Mouse (Mus musculus) brain, embryonic 18.5 days (tissue): ENCODE measurements around the gene Rtbdn.
"Not testable (repeated sequence)": the region's sequence is repeated elsewhere in the genome, so short reads cannot be mapped to it uniquely, and the experiment has no call there.

Source experiments
- DNase-seq: peaks from one replicate; pipeline ENCODE4 v3.0.0-alpha.2; 2012; ENCODE audit warnings: low read depth, low spot score

Gene Rtbdn

DNA sequence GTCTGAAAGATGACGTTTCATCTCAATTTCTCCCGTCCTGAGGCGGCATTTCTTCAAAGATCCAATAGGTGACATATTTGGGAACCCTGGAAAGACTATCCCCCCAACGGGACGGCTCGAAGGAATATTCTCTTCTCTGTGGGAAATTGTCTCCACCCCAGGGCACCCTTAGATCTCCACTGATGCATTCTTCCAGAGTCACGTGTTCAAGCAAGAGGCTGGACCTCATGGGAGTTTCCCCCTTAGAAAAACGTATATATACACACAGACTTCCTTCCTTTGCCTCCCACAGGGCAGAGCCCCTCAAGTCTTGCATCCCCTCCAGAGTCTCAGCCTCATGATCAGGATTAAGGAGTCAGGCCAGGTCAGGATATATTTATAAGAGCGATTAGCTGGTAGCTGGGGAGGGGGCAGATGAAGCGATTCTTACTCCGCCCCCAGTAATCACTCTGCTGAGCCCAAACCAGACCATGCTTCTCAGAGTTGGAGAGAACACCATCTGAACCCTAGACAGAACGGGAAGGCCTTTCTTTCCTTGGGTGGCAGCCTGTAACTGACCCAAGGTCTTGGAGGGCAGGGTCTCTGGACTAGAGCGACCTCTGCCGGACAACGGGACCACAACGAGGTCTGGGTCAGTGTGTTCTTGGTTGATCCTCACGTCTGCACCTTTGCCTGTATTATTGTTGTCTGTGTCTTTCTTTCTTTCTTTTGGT, at the start of gene Rtbdn:
TSS of gene Rtbdn (plus strand) at position 464 of the 713 bp plus-strand sequence.
- no peak for DNase-seq

DNA sequence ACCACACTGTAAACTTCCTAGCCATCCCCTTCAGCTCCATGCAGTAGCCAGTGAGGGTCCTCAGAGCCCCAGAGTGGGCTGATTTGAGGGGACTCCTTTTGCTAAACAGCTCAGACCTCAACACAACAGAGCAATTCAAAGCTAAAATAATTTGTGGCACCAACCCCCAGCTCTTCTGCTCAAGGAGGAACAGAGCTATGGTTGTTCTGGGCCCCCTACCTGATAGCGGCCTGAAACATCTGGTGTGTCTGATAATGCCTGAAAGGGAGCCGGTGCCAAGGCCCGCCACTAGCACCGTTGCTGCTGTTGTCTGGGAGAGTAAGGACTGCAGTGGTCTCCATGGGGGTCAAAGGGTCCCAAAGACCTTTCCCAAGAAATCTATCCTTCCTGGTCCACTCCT, 45.7 kb upstream of the Rtbdn start:
- DNase-seq: no peak

DNA sequence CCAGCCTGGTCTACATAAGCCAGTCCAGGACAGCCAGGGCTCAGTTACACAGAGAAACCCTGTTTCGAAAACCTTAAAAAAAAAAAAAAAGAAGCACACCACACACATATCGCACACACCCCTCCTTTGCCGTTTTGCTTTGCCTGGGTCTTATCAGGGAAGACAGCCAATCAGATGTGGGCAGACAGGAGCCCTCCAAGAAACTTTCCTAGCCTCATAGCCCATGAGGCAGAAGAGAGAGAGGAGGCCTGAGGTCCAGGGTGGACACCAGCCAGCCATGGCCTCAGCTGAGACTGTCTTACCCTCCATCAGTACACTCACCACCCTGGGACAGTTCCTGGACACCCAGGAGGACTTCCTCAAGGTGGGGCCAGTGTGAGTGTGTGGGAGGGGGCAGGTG, 45.0 kb upstream of the Rtbdn start, which contains the start of gene Klf1:
TSS of gene Klf1 (plus strand) at position 177 of the 400 bp plus-strand sequence.
- no peak for DNase-seq

DNA sequence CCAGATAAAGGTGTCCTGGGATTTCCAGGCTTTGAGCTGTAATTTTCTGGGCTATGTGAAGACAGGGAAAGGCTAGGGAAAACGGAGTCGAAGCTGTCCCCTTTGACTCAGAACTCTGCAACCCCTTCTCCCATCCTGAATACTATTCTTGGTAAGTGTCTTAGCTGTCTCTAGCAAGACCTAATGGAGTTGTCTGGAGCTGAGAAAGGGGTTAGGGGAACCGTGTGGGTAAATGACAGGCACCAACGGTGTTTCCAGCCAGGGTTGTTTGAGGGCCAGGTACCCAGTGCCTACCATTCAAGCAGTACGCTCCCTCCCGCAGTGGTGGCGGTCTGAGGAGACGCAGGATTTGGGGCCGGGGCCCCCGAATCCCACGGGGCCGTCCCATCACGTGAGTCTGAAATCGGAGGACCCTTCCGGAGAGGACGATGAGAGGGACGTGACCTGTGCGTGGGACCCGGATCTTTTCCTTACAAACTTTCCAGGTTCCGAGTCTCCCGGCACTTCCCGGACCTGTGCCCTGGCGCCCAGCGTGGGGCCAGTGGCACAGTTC, 44.3 kb upstream of the Rtbdn start:
- no peak for DNase-seq

DNA sequence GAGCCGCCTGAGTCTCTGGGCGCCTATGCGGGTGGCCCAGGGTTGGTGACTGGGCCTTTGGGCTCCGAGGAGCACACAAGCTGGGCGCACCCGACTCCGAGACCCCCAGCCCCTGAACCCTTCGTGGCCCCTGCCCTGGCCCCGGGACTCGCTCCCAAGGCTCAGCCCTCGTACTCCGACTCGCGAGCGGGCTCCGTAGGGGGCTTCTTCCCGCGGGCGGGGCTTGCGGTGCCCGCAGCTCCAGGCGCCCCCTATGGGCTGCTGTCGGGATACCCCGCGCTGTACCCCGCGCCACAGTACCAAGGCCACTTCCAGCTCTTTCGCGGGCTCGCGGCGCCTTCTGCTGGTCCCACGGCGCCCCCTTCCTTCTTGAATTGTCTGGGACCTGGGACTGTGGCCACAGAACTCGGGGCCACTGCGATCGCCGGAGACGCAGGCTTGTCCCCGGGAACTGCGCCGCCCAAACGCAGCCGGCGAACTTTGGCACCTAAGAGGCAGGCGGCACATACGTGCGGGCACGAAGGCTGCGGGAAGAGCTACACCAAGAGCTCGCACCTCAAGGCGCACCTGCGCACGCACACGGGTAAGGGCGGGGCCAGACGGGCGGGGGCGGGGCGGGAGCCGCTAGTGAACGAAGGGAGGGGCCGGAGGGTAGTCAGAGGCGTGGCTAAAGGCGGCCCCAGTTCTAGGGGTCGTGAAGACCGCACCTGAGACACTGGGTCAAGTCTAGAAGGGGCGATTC, 43.7 kb upstream of the Rtbdn start:
- peak; percentile 47 for DNase-seq

DNA sequence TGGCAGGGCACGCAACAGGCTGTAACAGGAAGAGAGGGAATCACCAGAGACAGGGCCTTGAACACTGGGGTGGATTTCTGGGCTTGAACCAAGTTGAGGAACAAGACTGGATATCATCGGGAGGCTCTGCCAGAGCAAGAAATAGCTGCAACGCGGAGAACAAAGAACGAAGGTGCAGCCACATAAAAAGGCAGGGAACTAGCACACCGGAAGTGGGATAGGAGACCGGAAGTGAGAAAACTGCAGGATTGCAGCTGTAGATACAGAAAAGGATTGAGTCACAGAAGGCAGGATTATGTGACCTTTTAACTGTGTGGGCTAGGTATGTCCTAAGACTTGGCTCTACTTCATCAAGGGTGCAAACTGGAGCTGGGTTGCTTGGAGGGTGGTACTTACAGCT, 42.4 kb upstream of the Rtbdn start:
- DNase-seq: no peak

DNA sequence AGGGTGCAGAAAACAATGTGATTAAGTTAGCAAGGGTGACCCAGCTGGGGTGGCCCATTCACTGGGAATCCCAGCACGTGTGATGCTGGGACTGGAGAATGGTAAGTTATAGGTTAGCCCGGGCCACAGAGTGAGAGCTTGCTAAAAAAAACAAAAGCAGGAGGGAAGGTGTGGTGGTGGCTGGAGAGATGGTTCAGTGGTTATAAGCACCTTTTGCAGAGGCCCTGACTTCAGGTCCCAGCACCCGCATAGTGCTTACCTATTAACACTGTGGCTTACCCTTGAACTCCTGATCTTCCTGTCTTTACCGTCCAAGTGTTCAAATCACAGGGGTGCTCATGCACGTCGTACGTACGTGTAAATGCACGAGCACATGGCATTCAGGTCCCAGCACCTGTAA, 39.8 kb upstream of the Rtbdn start:
- DNase-seq: no peak

DNA sequence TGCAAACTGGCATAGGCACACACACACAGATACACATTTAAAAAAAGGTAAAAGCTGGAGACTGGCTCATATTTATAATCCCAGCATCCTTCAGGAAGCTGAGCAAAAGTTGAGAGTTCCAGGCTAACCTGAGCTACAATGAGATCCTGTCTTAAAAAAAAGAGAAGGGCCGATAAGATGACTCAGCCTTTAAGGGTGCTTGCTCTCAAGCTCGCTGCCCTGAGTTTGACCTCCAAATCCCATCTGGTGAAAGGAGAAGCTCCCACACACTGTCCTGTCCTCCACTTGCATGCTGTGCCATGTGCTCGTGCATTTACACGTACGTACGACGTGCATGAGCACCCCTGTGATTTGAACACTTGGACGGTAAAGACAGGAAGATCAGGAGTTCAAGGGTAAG, 39.3 kb upstream of the Rtbdn start:
- no peak for DNase-seq

DNA sequence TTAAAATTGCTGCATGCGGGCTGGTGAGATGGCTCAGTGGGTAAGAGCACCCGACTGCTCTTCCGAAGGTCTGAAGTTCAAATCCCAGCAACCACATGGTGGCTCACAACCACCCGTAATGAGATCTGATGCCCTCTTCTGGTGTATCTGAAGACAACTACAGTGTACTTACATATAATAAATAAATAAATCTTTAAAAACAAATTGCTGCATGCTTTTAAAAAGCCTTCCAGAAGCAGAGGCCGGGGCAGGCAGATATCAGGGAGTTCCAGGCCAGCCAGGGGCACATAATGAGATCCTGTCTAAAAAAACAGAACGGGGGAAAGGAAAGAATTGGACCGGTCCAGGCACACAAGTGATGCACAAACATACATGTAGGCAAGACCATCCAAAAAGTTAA, 38.8 kb upstream of the Rtbdn start:
- not testable (repeated sequence) for DNase-seq

DNA sequence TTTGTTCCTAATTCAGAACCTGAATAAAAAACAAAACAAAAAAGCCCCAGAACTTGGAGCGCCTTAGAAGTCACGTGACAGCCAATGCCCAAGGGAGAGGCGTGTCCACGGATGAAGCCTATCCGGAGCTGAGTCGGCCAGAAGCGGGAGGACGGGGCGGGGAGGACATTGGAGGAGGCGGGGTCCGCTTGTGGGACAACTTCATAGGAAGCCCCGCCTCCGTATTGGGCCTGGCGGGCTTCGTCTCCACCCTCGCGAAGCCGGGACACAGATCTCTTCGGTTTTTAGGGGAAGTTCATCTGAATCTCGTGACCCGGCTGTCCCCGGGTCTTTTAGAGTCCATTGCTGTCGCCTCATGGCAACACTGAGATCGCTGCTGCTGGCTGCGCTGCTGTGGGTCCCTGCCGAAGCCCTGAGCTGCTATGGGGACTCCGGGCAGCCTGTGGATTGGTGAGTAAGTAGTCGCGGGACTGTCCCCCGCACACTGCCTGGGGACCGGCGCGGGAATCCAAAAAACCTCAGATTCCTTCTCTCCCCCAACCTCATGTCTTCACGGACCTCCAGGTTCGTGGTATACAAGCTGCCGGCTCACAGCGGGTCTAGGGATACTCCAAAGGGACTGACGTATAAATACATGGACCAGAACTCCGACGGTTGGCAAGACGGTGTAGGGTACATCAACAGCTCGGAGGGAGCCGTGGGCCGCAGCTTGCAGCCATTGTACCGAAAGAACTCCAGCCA, 38.2 kb upstream of the Rtbdn start, which contains the start of gene Dnase2a:
TSS of gene Dnase2a (plus strand) at position 140 of the 741 bp plus-strand sequence.
- DNase-seq: peak; percentile 57

DNA sequence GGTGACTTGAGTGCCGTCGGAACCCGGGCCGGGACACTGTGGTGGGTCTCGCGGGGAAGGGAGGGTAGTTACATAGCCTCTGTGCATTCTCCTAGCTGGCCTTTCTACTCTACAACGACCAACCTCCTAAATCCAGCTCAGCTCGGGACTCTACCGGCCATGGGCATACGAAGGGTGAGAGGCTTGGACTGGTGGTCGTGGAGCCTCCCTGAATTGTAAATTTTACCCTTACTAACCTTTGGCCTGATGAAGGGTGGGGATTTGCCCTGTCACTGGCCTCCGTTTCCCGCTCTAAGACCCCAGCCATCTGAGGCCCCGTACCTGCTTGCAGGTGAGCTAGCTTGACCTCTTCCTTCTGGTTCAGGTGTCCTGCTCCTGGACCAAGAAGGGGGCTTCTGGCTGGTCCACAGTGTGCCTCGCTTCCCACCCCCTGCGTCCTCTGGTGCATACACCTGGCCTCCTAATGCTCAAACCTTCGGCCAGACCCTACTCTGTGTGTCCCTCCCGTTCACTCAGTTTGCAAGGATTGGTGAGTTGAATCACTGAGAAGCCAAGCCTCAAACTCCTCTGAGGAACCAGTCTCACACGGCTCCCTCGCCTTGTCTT, 37.5 kb upstream of the Rtbdn start:
- DNase-seq: no peak

DNA sequence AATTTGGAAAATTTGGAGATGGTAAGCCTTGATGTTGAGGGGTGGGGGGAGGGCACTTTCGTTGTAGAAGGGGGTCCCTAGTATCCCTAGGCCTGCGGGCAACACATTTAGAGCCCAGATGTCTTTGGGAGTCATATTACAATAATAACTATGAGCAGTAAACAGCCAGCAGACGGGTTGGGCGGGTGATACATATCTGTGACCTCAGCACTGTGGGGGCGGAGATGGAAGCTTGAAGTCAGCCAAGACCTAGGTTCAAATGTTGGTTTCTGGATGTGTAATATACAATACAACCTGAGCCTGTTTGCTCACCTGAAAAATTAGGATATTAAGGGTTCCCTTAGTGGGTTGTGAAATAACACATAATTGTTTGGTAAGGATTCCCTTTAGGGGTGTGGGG, 36.8 kb upstream of the Rtbdn start:
- no peak for DNase-seq

DNA sequence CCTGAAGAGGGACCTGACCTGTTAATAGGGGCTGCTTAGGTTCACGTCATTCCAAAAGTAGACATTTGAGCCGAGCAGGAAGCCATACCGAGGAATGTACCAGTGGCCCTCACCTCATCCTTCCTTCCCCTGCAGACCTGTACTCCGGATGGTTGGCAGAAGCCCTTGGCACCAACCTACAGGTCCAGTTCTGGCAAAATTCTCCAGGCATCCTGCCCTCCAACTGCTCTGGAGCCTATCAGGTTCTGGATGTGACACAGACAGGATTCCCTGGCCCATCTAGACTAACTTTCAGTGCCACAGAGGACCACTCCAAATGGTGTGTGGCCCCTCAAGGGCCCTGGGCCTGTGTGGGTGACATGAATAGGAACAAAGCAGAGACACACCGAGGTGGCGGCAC, 36.2 kb upstream of the Rtbdn start:
- no peak for DNase-seq

DNA sequence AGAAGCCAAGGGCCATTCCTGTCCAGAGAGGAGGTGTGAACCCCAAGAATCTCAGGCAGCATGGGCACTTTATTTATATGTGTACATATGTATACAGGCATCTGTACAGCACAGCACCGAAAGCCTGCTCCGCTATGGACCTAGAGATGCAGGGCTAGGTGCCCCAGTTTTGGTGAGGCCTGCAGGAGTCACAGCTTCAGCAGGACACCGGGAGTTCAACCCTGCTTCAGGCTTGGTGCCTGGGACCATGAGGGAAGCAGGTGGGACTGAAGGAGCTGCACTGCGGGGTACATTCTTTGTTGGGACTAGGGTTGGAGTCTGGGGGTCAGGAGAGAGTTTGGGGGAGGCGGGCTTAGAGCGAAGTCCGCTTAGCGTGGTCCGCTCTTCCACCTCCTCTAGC, 34.9 kb upstream of the Rtbdn start:
- DNase-seq: no peak

DNA sequence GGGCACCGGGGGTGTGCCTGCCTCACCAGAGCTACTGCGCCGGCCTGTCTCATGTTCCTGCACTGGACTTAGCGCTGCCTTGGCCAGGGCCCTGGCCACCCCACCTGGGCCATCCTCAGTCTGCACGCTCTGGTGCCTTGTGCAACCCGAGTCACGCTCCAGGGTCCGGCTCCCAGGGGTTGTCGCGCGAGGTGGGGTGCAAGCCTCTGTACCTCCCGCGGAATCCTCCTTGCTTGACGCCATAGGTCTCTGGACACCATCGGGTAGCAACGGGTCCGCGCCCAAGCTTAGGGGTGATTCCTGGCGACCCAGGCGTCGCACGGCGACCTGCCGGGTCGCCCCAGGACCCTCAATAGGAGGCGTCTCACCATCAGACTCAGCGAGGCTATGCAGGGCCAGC, 34.4 kb upstream of the Rtbdn start:
- no peak for DNase-seq

DNA sequence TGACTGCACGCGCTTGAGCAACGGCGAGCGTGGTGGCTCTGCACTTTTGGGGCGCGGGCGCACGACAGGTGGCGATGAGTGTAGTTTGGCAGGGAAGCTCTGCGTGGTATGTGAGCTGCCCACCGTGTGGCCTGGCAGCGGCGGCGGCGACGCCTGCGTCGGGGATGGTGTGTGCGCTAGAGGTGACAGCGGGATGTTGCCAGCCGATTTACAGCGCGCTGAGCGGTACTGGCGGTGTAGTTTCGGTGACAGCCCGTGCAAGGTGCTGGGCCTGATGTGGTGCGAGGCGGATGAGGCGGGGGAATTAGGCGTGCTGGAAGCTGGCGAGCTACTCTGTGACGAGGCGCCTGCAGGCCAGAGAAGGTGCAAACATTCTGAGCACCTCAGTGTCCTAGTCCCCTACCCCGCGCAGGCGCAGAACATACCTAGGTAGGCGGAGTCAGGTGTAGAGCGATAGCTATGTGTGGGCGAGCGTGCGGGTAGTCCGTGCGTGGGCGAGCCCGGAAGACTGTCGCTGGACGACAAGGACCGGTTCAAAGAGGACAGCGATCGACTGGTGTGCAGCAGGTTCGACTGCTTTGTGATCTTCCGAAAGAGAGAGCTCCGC, 33.8 kb upstream of the Rtbdn start:
- DNase-seq: no peak

DNA sequence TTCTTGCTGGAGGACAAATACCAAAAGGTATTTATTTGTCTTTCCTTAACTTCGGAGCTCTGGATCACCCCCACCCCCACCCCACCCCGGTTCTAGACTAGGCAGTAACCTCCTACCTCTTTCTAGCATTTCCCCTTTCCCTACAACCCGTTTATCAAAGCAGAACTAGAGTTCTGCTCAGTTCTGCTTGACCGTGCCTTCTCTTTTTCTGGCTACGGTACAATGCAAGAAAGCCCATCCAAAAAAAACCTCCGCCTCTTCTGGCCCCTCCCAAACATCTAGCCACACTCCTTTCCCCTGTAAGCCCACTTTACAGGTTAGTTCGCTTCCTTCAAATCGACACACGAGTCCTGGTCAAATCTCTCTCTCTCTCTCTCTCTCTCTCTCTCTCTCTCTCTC, 33.3 kb upstream of the Rtbdn start:
- no peak for DNase-seq

DNA sequence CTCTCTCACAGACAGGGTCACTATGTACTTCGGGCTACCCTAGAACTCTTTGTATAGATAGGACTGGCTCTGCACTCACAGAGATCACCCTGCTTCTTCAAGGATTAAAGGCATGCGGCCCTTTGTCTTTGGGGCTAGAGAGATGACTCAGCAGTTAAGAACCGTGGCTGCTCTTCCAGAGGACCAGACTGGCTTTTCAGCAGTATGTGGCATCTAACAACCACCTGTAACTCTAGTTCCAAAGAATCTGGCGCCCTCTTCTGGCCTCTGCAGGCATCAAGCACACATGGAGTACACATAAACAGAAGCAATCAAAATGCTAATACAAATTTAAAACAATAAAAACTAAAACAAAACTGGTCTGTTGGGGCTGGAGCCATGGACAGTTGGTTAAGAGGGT, 32.8 kb upstream of the Rtbdn start:
- DNase-seq: no peak

DNA sequence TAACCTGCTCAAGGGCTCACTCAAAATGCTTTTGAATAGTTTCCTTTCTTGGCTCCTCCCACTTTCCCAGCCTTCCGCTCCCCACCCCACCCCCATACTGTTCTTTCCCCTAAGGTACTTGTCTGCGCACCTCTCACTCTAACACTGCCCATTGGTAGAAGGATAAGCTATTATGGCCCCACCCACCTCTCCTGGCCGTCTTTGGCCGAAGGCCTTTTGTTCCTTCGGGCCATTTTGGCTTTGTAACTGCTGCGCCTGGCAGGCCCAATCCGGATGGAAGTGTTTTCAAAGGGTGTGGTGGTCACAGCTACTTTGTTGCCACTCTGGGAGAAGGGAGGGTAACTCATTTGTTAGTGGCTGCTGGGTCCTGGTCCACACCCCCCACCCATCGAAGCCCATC, 31.5 kb upstream of the Rtbdn start:
- DNase-seq: no peak

DNA sequence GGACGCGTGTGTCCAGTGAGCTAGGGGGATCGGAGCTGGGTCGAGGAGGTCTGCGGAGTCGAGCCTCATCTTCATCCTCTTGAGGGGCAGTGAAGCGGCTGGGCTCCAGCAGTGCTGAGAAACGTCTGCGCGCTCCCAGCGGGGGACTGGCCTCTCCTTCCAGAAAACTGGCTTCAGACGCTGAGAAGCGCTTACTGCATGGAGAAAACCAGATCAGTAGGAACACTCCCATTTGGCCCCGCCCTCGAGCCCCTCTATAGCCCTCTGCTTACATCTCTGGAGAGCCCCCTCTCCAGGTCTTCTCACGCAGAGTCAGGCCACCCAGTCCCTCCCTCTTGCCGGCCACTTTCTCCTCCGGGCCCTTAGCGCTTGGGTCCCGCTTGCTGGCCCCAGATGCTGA, 29.0 kb upstream of the Rtbdn start:
- no peak for DNase-seq

DNA sequence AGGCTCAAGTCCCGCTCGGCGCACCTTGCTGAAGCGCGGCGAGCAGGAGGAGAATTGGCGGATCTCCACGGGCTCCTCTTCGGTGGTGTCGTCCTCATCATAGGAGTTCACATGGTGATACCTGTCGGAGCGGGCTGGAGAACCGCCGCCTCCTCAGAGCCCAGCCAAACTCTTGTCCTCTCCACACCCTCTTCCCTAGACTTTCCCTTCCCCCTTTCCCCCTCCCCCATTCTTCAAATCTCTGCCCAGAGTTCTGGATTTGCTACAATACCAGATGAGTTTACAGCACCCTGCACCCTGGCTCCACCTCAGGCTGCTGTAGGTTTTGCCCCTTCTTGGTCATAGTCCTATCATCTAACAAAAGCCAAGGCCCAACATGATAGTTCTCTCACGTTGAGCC, 28.1 kb upstream of the Rtbdn start:
- no peak for DNase-seq
